Mouse (Mus musculus) layer of hippocampus, postnatal 10 days (tissue): ENCODE data around the gene Gm49318. TPM values are rescaled to one million over a fixed set of nuclear protein-coding genes. Genes with fewer than 3 reads are reported as not detected.
A peak's percentile ranks its signal among the peaks of the same experiment; 100 is the strongest.
"Not testable (repeated sequence)": the region's sequence is repeated elsewhere in the genome, so short reads cannot be mapped to it uniquely, and the experiment has no call there.

Experiments used
- DNase-seq, 2 experiments: peaks; one replicate each; pipeline ENCODE4 v3.0.0; 2021; ENCODE audit warnings: low spot score in 2 of 2
- long read RNA-seq: library from polyadenylated mRNA; stranded (forward); transcript quantifications from one replicate; pipeline ENCODE4 v2.0.0, GENCODE M21; 2023
- total RNA-seq, 2 experiments: library from RNA; stranded (reverse); gene quantifications; 2 replicates each; pipeline ENCODE4 v1.2.3; 2021

Gm49318 gene
- 1 to 10 TPM in 1 of 2 experiments, not detected in 1; 6.2 TPM for total RNA-seq
- long read RNA-seq, partial matches to known transcripts = 0 of 4 reads
- long read RNA-seq, other reads (novel, unspliced or antisense) = 4 of 4 reads

GRCm38 (mm10) chr9:22070791-22071573 is at the start of gene Gm49318, which contains the start of gene Zfp653:
Gene Gm49318 (minus strand): TSS chr9:22071259.
Gene Zfp653 (minus strand): TSS chr9:22071376.
- DNase-seq = peak; percentile 98

GRCm38 (mm10) chr9:22119543-22119942 is 48.5 kb upstream of the Gm49318 start:
- DNase-seq = no peak

- DNase-seq = peak; percentile 54 to 60
Observed at GRCm38 (mm10) chr9:22117754-22118456, 46.8 kb upstream of the Gm49318 start.

- peak; percentile 92 to 94 for DNase-seq
Observed at GRCm38 (mm10) chr9:22116740-22117426, 45.8 kb upstream of the Gm49318 start, which contains the start of gene Elof1. Gene Elof1 (minus strand): TSS chr9:22117172.

- peak; percentile 16 to 26 for DNase-seq
Observed at GRCm38 (mm10) chr9:22116086-22116485, 45.0 kb upstream of the Gm49318 start.

- no peak for DNase-seq
Observed at GRCm38 (mm10) chr9:22115635-22116034, 44.6 kb upstream of the Gm49318 start.

GRCm38 (mm10) chr9:22108194-22108593 is 37.1 kb upstream of the Gm49318 start:
- no peak for DNase-seq

- DNase-seq = no peak
Observed at GRCm38 (mm10) chr9:22099922-22100321, 28.9 kb upstream of the Gm49318 start.

GRCm38 (mm10) chr9:22098993-22099696 is 28.1 kb upstream of the Gm49318 start, which contains the start of gene Cnn1:
Gene Cnn1 (plus strand): TSS chr9:22099216.
- DNase-seq = no peak

- DNase-seq = peak; percentile 72 to 75
Observed at GRCm38 (mm10) chr9:22095854-22096307, 24.8 kb upstream of the Gm49318 start.

- DNase-seq = no peak
Observed at GRCm38 (mm10) chr9:22092746-22093145, 21.7 kb upstream of the Gm49318 start.

- no peak for DNase-seq
Observed at GRCm38 (mm10) chr9:22089986-22090385, 18.9 kb upstream of the Gm49318 start.

- DNase-seq = no peak
Observed at GRCm38 (mm10) chr9:22089281-22089680, 18.2 kb upstream of the Gm49318 start.

- DNase-seq = no peak
Observed at GRCm38 (mm10) chr9:22087034-22087618, 16.1 kb upstream of the Gm49318 start.

GRCm38 (mm10) chr9:22086012-22086411 is 15.0 kb upstream of the Gm49318 start:
- no peak for DNase-seq

- peak; percentile 91 to 95 for DNase-seq
Observed at GRCm38 (mm10) chr9:22085022-22085834, 14.2 kb upstream of the Gm49318 start, which contains the start of gene Ecsit. Gene Ecsit (minus strand): TSS chr9:22085438.

GRCm38 (mm10) chr9:22084667-22085021 is 13.6 kb upstream of the Gm49318 start:
- no peak for DNase-seq

GRCm38 (mm10) chr9:22076223-22076622 is 5.2 kb upstream of the Gm49318 start:
- DNase-seq = no peak

- DNase-seq = not testable (repeated sequence)
Observed at GRCm38 (mm10) chr9:22075778-22076177, 4.7 kb upstream of the Gm49318 start.
